Mouse (Mus musculus): ENCODE measurements around the gene Colgalt2. TPM values are rescaled to one million over a fixed set of nuclear protein-coding genes. Genes with fewer than 3 reads are reported as not detected.

Colgalt2 gene
- polyA plus RNA-seq, 1 experiment, result 0.63 TPM

DNA sequence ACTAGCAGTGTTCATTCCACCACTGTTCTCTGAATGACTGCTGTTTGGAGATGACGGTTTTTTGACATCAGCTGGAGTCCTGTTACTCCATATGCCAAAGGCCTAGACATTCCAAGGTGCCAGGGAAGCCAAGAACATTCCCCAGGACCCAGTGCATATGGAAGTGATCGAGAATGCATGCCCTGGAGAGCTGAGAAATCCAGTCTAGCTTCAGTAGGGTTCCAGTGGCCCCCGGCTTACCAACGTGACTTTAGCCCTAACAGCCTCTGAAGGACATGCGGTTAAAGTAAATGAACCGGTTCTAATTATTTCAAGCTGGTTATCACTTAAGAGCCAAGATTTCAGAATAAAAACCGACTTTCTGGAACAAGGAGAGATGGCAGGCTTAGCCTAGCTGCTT is 59.4 kb downstream of the Colgalt2 start:
- Histone ChIP-seq H3K36me3 (ENCODE audit: control insufficient read depth, insufficient read depth, low read length) (no peaks in the 10 kb centered on the region), H3K4me1 (ENCODE audit: control insufficient read depth, insufficient read depth, insufficient read length, low read length) (no peaks in the 10 kb centered on the region), H3K27me3 (ENCODE audit: control insufficient read depth, insufficient read depth, low read length) (no peaks in the 10 kb centered on the region), H3K27ac (ENCODE audit: insufficient read depth, low read depth, low read length) (no peak overlapping the region), H3K4me3 (ENCODE audit: low read depth, low read length) (no peak overlapping the region)
- WGBS, result 87% methylated on average over 7 of the region's 7 CpGs
- TF ChIP-seq POLR2A (IDR thresholded peaks at IDR 0.05; ENCODE audit: low read depth, low read length) (no peak), CTCF (IDR thresholded peaks at IDR 0.05; ENCODE audit: extremely low read depth, insufficient read length, insufficient replicate concordance, low read depth, low read length) (no peak)

DNA sequence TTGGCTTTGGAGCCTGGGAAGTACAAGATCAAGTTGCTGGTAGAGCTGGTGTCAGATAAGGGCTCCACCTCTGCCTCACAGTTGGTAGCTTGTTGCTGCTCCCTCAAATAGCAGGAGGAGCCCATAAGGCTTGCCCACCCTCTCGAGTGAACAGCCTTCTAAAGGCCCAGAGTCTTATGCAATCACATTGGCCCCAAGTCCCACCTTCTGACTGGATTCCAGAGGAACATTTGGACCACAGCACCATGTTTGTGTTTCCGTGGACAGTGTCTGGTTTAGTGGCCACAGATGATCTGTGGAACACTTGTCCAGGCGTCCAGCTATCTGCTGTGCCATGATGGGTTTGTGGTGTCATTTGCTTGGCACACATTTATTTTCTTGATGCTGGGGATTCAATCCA is 61.3 kb downstream of the Colgalt2 start:
- no peak for TF ChIP-seq POLR2A (IDR thresholded peaks at IDR 0.05; ENCODE audit: low read depth, low read length)
- TF ChIP-seq CTCF (IDR thresholded peaks at IDR 0.05; ENCODE audit: extremely low read depth, insufficient read length, insufficient replicate concordance, low read depth, low read length), result no peak
- no peaks in the 10 kb centered on the region for H3K27me3 ChIP-seq (ENCODE audit: control insufficient read depth, insufficient read depth, low read length)
- no peak overlapping the region for H3K27ac ChIP-seq (ENCODE audit: insufficient read depth, low read depth, low read length)
- WGBS, result 72% methylated on average over 3 of the region's 3 CpGs
- no peaks in the 10 kb centered on the region for H3K36me3 ChIP-seq (ENCODE audit: control insufficient read depth, insufficient read depth, low read length)
- no peak overlapping the region for H3K4me3 ChIP-seq (ENCODE audit: low read depth, low read length)
- H3K4me1 ChIP-seq (ENCODE audit: control insufficient read depth, insufficient read depth, insufficient read length, low read length), result no peaks in the 10 kb centered on the region

DNA sequence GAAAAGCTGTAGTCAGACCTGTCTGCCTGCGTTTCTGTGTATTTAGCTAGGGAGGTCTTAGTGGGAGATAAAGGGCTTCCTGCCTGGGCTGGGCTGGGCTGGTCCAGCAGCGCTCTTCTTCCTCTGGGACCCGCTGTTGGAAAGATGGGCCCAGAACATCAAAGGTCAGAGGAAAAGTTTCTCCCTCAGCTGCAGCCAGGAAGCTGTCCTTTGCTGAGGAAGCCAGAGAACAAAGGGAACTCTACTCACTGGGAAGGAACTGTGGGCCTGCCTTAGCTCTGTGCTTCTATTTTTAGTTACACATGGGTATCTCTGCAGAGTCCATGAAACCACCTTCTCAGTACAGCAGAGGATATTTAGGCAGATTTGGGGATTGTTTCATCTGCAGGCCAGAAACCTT is 62.2 kb downstream of the Colgalt2 start:
- Histone ChIP-seq H3K36me3 (ENCODE audit: control insufficient read depth, insufficient read depth, low read length) (no peaks in the 10 kb centered on the region), H3K4me3 (ENCODE audit: low read depth, low read length) (no peak overlapping the region), H3K4me1 (ENCODE audit: control insufficient read depth, insufficient read depth, insufficient read length, low read length) (no peaks in the 10 kb centered on the region), H3K27me3 (ENCODE audit: control insufficient read depth, insufficient read depth, low read length) (no peaks in the 10 kb centered on the region), H3K27ac (ENCODE audit: insufficient read depth, low read depth, low read length) (peak overlapping the region; percentile 34)
- TF ChIP-seq CTCF (IDR thresholded peaks at IDR 0.05; ENCODE audit: extremely low read depth, insufficient read length, insufficient replicate concordance, low read depth, low read length) (no peak), POLR2A (IDR thresholded peaks at IDR 0.05; ENCODE audit: low read depth, low read length) (no peak)
- 47% methylated on average over 3 of the region's 3 CpGs for WGBS

DNA sequence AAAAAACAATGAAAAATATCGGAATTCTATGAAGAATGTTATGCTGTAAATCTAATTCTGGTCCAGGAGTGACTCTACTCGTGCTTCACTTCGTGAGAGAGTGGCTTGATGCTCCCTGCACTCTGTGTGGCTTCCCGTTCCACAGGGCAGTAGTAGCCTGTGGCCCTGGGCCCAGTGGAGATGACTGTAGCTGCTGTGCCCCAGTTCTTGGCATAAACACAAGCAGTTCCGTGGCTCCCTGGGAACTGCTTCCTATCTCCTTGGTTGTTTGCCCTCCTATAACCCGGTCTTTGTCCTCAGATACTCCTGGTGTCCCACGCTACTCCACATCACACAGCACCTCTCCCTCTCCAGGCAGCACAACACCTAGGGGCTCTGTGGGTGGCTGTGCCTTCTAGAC is 62.7 kb downstream of the Colgalt2 start:
- no peaks in the 10 kb centered on the region for H3K27me3 ChIP-seq (ENCODE audit: control insufficient read depth, insufficient read depth, low read length)
- no peak overlapping the region for H3K4me3 ChIP-seq (ENCODE audit: low read depth, low read length)
- TF ChIP-seq CTCF (IDR thresholded peaks at IDR 0.05; ENCODE audit: extremely low read depth, insufficient read length, insufficient replicate concordance, low read depth, low read length) (no peak), POLR2A (IDR thresholded peaks at IDR 0.05; ENCODE audit: low read depth, low read length) (no peak)
- H3K27ac ChIP-seq (ENCODE audit: insufficient read depth, low read depth, low read length), result no peak overlapping the region
- no peaks in the 10 kb centered on the region for H3K4me1 ChIP-seq (ENCODE audit: control insufficient read depth, insufficient read depth, insufficient read length, low read length)
- 64% methylated on average over 7 of the region's 7 CpGs for WGBS
- no peaks in the 10 kb centered on the region for H3K36me3 ChIP-seq (ENCODE audit: control insufficient read depth, insufficient read depth, low read length)

GRCm38 (mm10) chr1:152466280-152466679 is 66.7 kb downstream of the Colgalt2 start:
- no peak for TF ChIP-seq CTCF (IDR thresholded peaks at IDR 0.05; ENCODE audit: extremely low read depth, insufficient read length, insufficient replicate concordance, low read depth, low read length)
- no peak for TF ChIP-seq POLR2A (IDR thresholded peaks at IDR 0.05; ENCODE audit: low read depth, low read length)
- Histone ChIP-seq H3K27ac (ENCODE audit: insufficient read depth, low read depth, low read length) (no peak overlapping the region), H3K4me1 (ENCODE audit: control insufficient read depth, insufficient read depth, insufficient read length, low read length) (no peaks in the 10 kb centered on the region), H3K27me3 (ENCODE audit: control insufficient read depth, insufficient read depth, low read length) (no peaks in the 10 kb centered on the region), H3K4me3 (ENCODE audit: low read depth, low read length) (no peak overlapping the region), H3K36me3 (ENCODE audit: control insufficient read depth, insufficient read depth, low read length) (no peaks in the 10 kb centered on the region)
- WGBS, result 15% methylated on average over 3 of the region's 3 CpGs

GRCm38 (mm10) chr1:152468443-152468842 is 68.8 kb downstream of the Colgalt2 start:
- H3K4me1 ChIP-seq (ENCODE audit: control insufficient read depth, insufficient read depth, insufficient read length, low read length), result no peaks in the 10 kb centered on the region
- WGBS, result 81% methylated on average over 9 of the region's 9 CpGs
- H3K4me3 ChIP-seq (ENCODE audit: low read depth, low read length), result no peak overlapping the region
- TF ChIP-seq CTCF (IDR thresholded peaks at IDR 0.05; ENCODE audit: extremely low read depth, insufficient read length, insufficient replicate concordance, low read depth, low read length) (no peak), POLR2A (IDR thresholded peaks at IDR 0.05; ENCODE audit: low read depth, low read length) (no peak)
- no peaks in the 10 kb centered on the region for H3K36me3 ChIP-seq (ENCODE audit: control insufficient read depth, insufficient read depth, low read length)
- no peak overlapping the region for H3K27ac ChIP-seq (ENCODE audit: insufficient read depth, low read depth, low read length)
- no peaks in the 10 kb centered on the region for H3K27me3 ChIP-seq (ENCODE audit: control insufficient read depth, insufficient read depth, low read length)

DNA sequence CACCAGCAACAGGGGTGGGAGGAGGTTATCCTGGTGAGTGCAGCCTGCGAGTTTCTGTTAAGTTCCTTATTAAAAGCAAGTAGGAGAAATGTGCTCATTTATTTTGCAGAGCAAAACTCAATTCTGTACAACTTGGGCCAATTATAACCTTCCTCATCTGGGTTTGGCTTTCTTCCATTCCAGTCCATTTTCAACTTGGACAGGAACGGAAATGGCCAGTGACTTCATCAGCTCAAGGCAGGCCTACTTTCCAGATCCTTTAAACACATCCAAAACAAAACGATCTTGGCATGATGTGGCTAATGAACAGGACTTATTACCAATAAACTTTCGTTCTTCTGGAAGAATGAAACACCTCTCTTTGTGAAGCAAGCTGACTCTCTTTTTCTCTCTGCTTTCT is 76.5 kb downstream of the Colgalt2 start:
- H3K27ac ChIP-seq (ENCODE audit: insufficient read depth, low read depth, low read length), result no peak overlapping the region
- no peaks in the 10 kb centered on the region for H3K27me3 ChIP-seq (ENCODE audit: control insufficient read depth, insufficient read depth, low read length)
- H3K36me3 ChIP-seq (ENCODE audit: control insufficient read depth, insufficient read depth, low read length), result no peaks in the 10 kb centered on the region
- no peak overlapping the region for H3K4me3 ChIP-seq (ENCODE audit: low read depth, low read length)
- no peaks in the 10 kb centered on the region for H3K4me1 ChIP-seq (ENCODE audit: control insufficient read depth, insufficient read depth, insufficient read length, low read length)
- 76% methylated on average over 4 of the region's 4 CpGs for WGBS
- no peak for TF ChIP-seq POLR2A (IDR thresholded peaks at IDR 0.05; ENCODE audit: low read depth, low read length)
- no peak for TF ChIP-seq CTCF (IDR thresholded peaks at IDR 0.05; ENCODE audit: extremely low read depth, insufficient read length, insufficient replicate concordance, low read depth, low read length)

DNA sequence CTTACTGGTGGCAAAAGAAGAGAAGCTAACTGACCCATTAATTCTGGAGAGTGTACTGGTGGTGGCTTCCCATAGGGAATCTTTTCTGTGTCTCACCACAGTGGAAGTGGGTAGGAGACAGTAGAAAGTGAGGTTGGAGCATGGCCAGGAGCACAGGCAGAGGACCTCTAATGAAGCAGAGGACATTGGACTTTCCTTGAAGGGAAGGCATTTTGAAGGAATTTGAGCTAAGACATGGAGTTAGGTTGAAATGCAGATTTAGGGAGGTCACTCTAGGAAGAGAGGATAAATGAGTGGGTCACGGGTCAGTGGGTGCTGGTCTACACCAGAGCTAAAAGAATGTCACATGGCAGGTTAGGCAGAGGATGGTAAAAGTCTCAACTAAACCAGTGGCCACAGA is 91.2 kb downstream of the Colgalt2 start:
- Histone ChIP-seq H3K4me3 (ENCODE audit: low read depth, low read length) (no peak overlapping the region), H3K27me3 (ENCODE audit: control insufficient read depth, insufficient read depth, low read length) (no peaks in the 10 kb centered on the region), H3K27ac (ENCODE audit: insufficient read depth, low read depth, low read length) (no peak overlapping the region), H3K4me1 (ENCODE audit: control insufficient read depth, insufficient read depth, insufficient read length, low read length) (no peaks in the 10 kb centered on the region), H3K36me3 (ENCODE audit: control insufficient read depth, insufficient read depth, low read length) (no peaks in the 10 kb centered on the region)
- no peak for TF ChIP-seq POLR2A (IDR thresholded peaks at IDR 0.05; ENCODE audit: low read depth, low read length)
- TF ChIP-seq CTCF (IDR thresholded peaks at IDR 0.05; ENCODE audit: extremely low read depth, insufficient read length, insufficient replicate concordance, low read depth, low read length), result no peak
- WGBS, result 95% methylated on average over 1 of the region's 1 CpGs

All from small intestine, adult 2 months (tissue).